Mouse (Mus musculus): ENCODE measurements around the gene Cmip. TPM values are rescaled to one million over a fixed set of nuclear protein-coding genes. Genes with fewer than 3 reads are reported as not detected.

Gene Cmip
- total and polyA plus RNA-seq, 2 experiments from 2014 or later = 212 to 266 TPM

- peak; percentile 96 for DNase-seq (ENCODE audit: low spot score)
- no peaks in the 10 kb centered on the region for H3K36me3 ChIP-seq (ENCODE audit: insufficient read depth, low read length)
- no peak overlapping the region for H3K9ac ChIP-seq (replicated peaks; ENCODE audit: low read length, poor library complexity, severe bottlenecking)
- peak; percentile 52; the same call in 1 of the 2 replicates for ATAC-seq (ENCODE audit: low FRiP score)
- no peak overlapping the region for H3K4me2 ChIP-seq (ENCODE audit: low read depth, low read length, poor library complexity, severe bottlenecking)
- H3K27me3 ChIP-seq (ENCODE audit: insufficient read depth, low read length) = no peaks in the 10 kb centered on the region
- H3K4me3 ChIP-seq (ENCODE audit: low read depth, low read length) = no peak overlapping the region
- WGBS = 27% methylated on average over 5 of the region's 5 CpGs
- peak; percentile 96 for TF ChIP-seq CTCF (IDR thresholded peaks at IDR 0.05)
- no peaks in the 10 kb centered on the region for H3K9me3 ChIP-seq (ENCODE audit: low read length)
- no peaks in the 10 kb centered on the region for H3K4me1 ChIP-seq (ENCODE audit: insufficient read depth, low read length)
- no peak overlapping the region; the same call in 1 of the 2 replicates for H3K27ac ChIP-seq (ENCODE audit: low read depth, low read length)
Observed at GRCm38 (mm10) chr8:117465250-117465649, 208.4 kb downstream of the Cmip start.

- no peak for TF ChIP-seq CTCF (IDR thresholded peaks at IDR 0.05)
- WGBS = 85% methylated on average over 10 of the region's 10 CpGs
Observed at GRCm38 (mm10) chr8:117467466-117467865, 210.6 kb downstream of the Cmip start.

GRCm38 (mm10) chr8:117469431-117470341, 212.8 kb downstream of the Cmip start:
- no peaks in the 10 kb centered on the region for H3K27me3 ChIP-seq (ENCODE audit: insufficient read depth, low read length)
- peak overlapping the region; percentile 85 for H3K27ac ChIP-seq (ENCODE audit: low read depth, low read length)
- H3K4me1 ChIP-seq (ENCODE audit: insufficient read depth, low read length) = no peaks in the 10 kb centered on the region
- peak overlapping the region; percentile 14; the same call in 1 of the 2 replicates for H3K4me3 ChIP-seq (ENCODE audit: low read depth, low read length)
- H3K36me3 ChIP-seq (ENCODE audit: insufficient read depth, low read length) = no peaks in the 10 kb centered on the region
- no peak for TF ChIP-seq CTCF (IDR thresholded peaks at IDR 0.05)
- WGBS = 26% methylated on average over 16 of the region's 16 CpGs
- ATAC-seq (ENCODE audit: low FRiP score) = peak; percentile 62
- H3K4me2 ChIP-seq (ENCODE audit: low read depth, low read length, poor library complexity, severe bottlenecking) = peak overlapping the region; percentile 47
- peak; percentile 74 for DNase-seq (ENCODE audit: low spot score)
- H3K9ac ChIP-seq (replicated peaks; ENCODE audit: low read length, poor library complexity, severe bottlenecking) = peak overlapping the region; percentile 54
- no peaks in the 10 kb centered on the region for H3K9me3 ChIP-seq (ENCODE audit: low read length)

More at GRCm38 (mm10) chr8:117467466-117467865, 210.6 kb downstream of the Cmip start:
- Histone ChIP-seq H3K27me3 (ENCODE audit: insufficient read depth, low read length) (no peaks in the 10 kb centered on the region), H3K4me3 (ENCODE audit: low read depth, low read length) (no peak overlapping the region), H3K36me3 (ENCODE audit: insufficient read depth, low read length) (no peaks in the 10 kb centered on the region), H3K4me1 (ENCODE audit: insufficient read depth, low read length) (no peaks in the 10 kb centered on the region), H3K9me3 (ENCODE audit: low read length) (no peaks in the 10 kb centered on the region), H3K27ac (ENCODE audit: low read depth, low read length) (no peak overlapping the region), H3K4me2 (ENCODE audit: low read depth, low read length, poor library complexity, severe bottlenecking) (no peak overlapping the region), H3K9ac (replicated peaks; ENCODE audit: low read length, poor library complexity, severe bottlenecking) (no peak overlapping the region)
- ATAC-seq (ENCODE audit: low FRiP score) (no peak), DNase-seq (ENCODE audit: low spot score) (no peak)

GRCm38 (mm10) chr8:117470342-117470781, 213.5 kb downstream of the Cmip start:
- Histone ChIP-seq H3K36me3 (ENCODE audit: insufficient read depth, low read length) (no peaks in the 10 kb centered on the region), H3K9ac (replicated peaks; ENCODE audit: low read length, poor library complexity, severe bottlenecking) (peak overlapping the region; percentile 54), H3K4me1 (ENCODE audit: insufficient read depth, low read length) (no peaks in the 10 kb centered on the region), H3K27ac (ENCODE audit: low read depth, low read length) (peak overlapping the region; percentile 85), H3K4me2 (ENCODE audit: low read depth, low read length, poor library complexity, severe bottlenecking) (peak overlapping the region; percentile 47), H3K27me3 (ENCODE audit: insufficient read depth, low read length) (no peaks in the 10 kb centered on the region), H3K4me3 (ENCODE audit: low read depth, low read length) (peak overlapping the region; percentile 14; the same call in 1 of the 2 replicates), H3K9me3 (ENCODE audit: low read length) (no peaks in the 10 kb centered on the region)
- peak; percentile 55 for TF ChIP-seq CTCF (IDR thresholded peaks at IDR 0.05)
- DNase-seq (ENCODE audit: low spot score) (peak; percentile 95), ATAC-seq (ENCODE audit: low FRiP score) (peak; percentile 91)
- 0% methylated on average over 8 of the region's 14 CpGs for WGBS

GRCm38 (mm10) chr8:117471174-117471573, 214.3 kb downstream of the Cmip start:
- WGBS = 29% methylated on average over 3 of the region's 3 CpGs
- DNase-seq (ENCODE audit: low spot score) (peak; percentile 66), ATAC-seq (ENCODE audit: low FRiP score) (peak; percentile 14; the same call in 1 of the 2 replicates)
- H3K27ac ChIP-seq (ENCODE audit: low read depth, low read length) = peak overlapping the region; percentile 85; the same call in 1 of the 2 replicates
- no peak overlapping the region for H3K9ac ChIP-seq (replicated peaks; ENCODE audit: low read length, poor library complexity, severe bottlenecking)
- H3K4me1 ChIP-seq (ENCODE audit: insufficient read depth, low read length) = no peaks in the 10 kb centered on the region
- peak; percentile 83 for TF ChIP-seq CTCF (IDR thresholded peaks at IDR 0.05)
- H3K36me3 ChIP-seq (ENCODE audit: insufficient read depth, low read length) = no peaks in the 10 kb centered on the region
- no peaks in the 10 kb centered on the region for H3K27me3 ChIP-seq (ENCODE audit: insufficient read depth, low read length)
- H3K4me2 ChIP-seq (ENCODE audit: low read depth, low read length, poor library complexity, severe bottlenecking) = peak overlapping the region; percentile 47; the same call in 1 of the 2 replicates
- no peak overlapping the region for H3K4me3 ChIP-seq (ENCODE audit: low read depth, low read length)
- H3K9me3 ChIP-seq (ENCODE audit: low read length) = no peaks in the 10 kb centered on the region

GRCm38 (mm10) chr8:117471655-117472054, 214.8 kb downstream of the Cmip start:
- H3K9me3 ChIP-seq (ENCODE audit: low read length) = no peaks in the 10 kb centered on the region
- H3K36me3 ChIP-seq (ENCODE audit: insufficient read depth, low read length) = no peaks in the 10 kb centered on the region
- no peaks in the 10 kb centered on the region for H3K4me1 ChIP-seq (ENCODE audit: insufficient read depth, low read length)
- no peaks in the 10 kb centered on the region for H3K27me3 ChIP-seq (ENCODE audit: insufficient read depth, low read length)
- DNase-seq (ENCODE audit: low spot score) = no peak
- H3K4me2 ChIP-seq (ENCODE audit: low read depth, low read length, poor library complexity, severe bottlenecking) = no peak overlapping the region
- ATAC-seq (ENCODE audit: low FRiP score) = no peak
- no peak overlapping the region for H3K4me3 ChIP-seq (ENCODE audit: low read depth, low read length)
- no peak overlapping the region for H3K9ac ChIP-seq (replicated peaks; ENCODE audit: low read length, poor library complexity, severe bottlenecking)
- H3K27ac ChIP-seq (ENCODE audit: low read depth, low read length) = no peak overlapping the region
- no peak for TF ChIP-seq CTCF (IDR thresholded peaks at IDR 0.05)
- WGBS = 82% methylated on average over 9 of the region's 9 CpGs
